Mouse (Mus musculus) midbrain, postnatal 0 days (tissue): ENCODE measurements around the gene Myo1f. TPM values are rescaled to one million over a fixed set of nuclear protein-coding genes. Genes with fewer than 3 reads are reported as not detected.
A peak's percentile ranks its signal among the peaks of the same experiment; 100 is the strongest.

Experiments used
- ATAC-seq: fragments of 200-750 bp; cut with Nextera tagmentation; 2 replicates; pipeline ENCODE4 v1.8.0; 2017; ENCODE audit warnings: moderate number of reproducible peaks, mild to moderate bottlenecking, moderate TSS enrichment, moderate library complexity; ENCODE audit not compliant: low FRiP score
- DNase-seq: peaks from one replicate; pipeline ENCODE4 v3.0.0-alpha.2; 2015; ENCODE audit warnings: low spot score
- H3K27ac ChIP-seq: fragments of 300-500 bp; sonication (generic); 2 replicates; pipeline ENCODE4 v1.5.1; 2014; ENCODE audit warnings: low read depth, mild to moderate bottlenecking, low read length, mixed read lengths
- H3K27me3 ChIP-seq: fragments of 300-500 bp; sonication (generic); 2 replicates; pipeline ENCODE4 v1.6.1; 2014; ENCODE audit warnings: low read length, control low read depth, mixed read lengths; ENCODE audit not compliant: insufficient read depth
- H3K36me3 ChIP-seq: fragments of 300-500 bp; sonication (generic); 2 replicates; pipeline ENCODE4 v1.6.1; 2014; ENCODE audit warnings: low read length, control low read depth, mixed read lengths; ENCODE audit not compliant: insufficient read depth
- H3K4me1 ChIP-seq: fragments of 300-500 bp; sonication (generic); 2 replicates; pipeline ENCODE4 v1.6.1; 2014; ENCODE audit warnings: mild to moderate bottlenecking, control low read depth, antibody characterized with exemption, low read length, mixed read lengths; ENCODE audit not compliant: insufficient read depth
- H3K4me2 ChIP-seq: fragments of 300-500 bp; sonication (generic); 2 replicates; pipeline ENCODE4 v1.6.1; 2014; ENCODE audit warnings: low read depth, mild to moderate bottlenecking, low read length, mixed read lengths; ENCODE audit not compliant: poor library complexity, severe bottlenecking
- H3K4me3 ChIP-seq: fragments of 300-500 bp; sonication (generic); 2 replicates; pipeline ENCODE4 v1.5.1; 2014; ENCODE audit warnings: low read depth, mild to moderate bottlenecking, low read length, moderate library complexity
- H3K9ac ChIP-seq: fragments of 300-500 bp; sonication (generic); replicated peaks from 2 replicates; pipeline ENCODE4 v1.6.1; 2014; ENCODE audit warnings: mild to moderate bottlenecking, low read length, moderate library complexity, mixed read lengths; ENCODE audit not compliant: poor library complexity, severe bottlenecking
- H3K9me3 ChIP-seq: fragments of 300-500 bp; sonication (generic); 2 replicates; pipeline ENCODE4 v1.6.1; 2016; ENCODE audit warnings: low read length, control low read depth
- CTCF ChIP-seq: IDR thresholded peaks from 2 replicates; pipeline ENCODE4 v1.5.1; 2016; ENCODE audit warnings: antibody characterized with exemption, mild to moderate bottlenecking
- WGBS: fragments of 180-500 bp; shearing (Covaris S2); extraction: QIAGEN DNeasy Blood & Tissue Kit; methylation state at CpG from one replicate; pipeline ENCODE4 v1.1.7; 2014; 5-methylcytosine and 5-hydroxymethylcytosine counted together
- polyA plus RNA-seq: library from polyadenylated mRNA; unstranded; fragments of >200 nt; fragmentation: Nextera tagmentation; extraction: Ambion mirVana; gene quantifications from 2 replicates; pipeline ENCODE4 v1.2.1, GENCODE M21; 2015
- total RNA-seq: library from RNA; depleted of rRNA; stranded (reverse); fragments of >200 nt; gene quantifications from 2 replicates; pipeline ENCODE4 v1.2.3, GENCODE M21; 2014; rRNA removed

The Myo1f gene
- total RNA-seq = 1.3 TPM in 2 replicates
- 1.2 TPM in 2 replicates for polyA plus RNA-seq

DNA sequence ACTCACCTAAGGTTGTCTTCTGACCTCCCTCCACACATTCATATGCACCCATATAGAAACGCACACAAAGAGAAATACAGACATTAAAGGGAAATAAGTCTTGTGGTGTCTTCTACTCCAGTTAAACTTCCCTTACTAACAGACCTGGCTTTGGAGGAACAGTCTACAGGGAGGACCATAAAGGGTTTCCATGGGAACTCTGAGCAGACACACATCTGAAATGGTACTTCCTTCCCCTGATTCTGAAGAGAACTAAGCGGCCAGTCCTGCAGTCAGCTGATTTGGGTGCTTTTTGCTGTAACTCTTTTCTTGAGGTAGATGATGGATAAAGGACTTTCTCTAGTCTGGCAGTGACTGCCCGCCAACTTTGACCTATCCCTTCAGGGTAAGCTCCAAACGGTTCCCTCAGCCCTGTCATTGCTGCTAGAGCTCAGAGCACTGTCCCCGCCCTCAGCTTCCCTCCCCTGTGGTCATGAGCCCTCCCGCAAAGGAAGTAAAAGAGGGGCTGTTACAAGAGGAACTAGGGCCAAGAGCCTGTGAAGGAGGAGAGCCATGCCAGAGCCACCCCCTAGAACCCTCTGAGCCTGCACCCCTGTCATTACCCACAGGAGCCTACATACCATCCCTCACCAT, at the start of gene Myo1f:
Gene Myo1f (plus strand): TSS at position 485 of the 633 bp plus-strand sequence.
- Histone ChIP-seq H3K4me2 (no peak within 1 kb of the TSS), H3K27me3 (no peaks in the 10 kb centered on the region), H3K36me3 (peaks cover 10% of the 10 kb centered on the region), H3K4me1 (no peaks in the 10 kb centered on the region), H3K9me3 (no peaks in the 10 kb centered on the region), H3K9ac (no peak within 1 kb of the TSS), H3K27ac (no peak within 1 kb of the TSS), H3K4me3 (no peak within 1 kb of the TSS)
- ATAC-seq (no peak), DNase-seq (no peak)
- TF ChIP-seq CTCF = no peak
- WGBS = 46% methylated on average over 6 of the region's 6 CpGs

DNA sequence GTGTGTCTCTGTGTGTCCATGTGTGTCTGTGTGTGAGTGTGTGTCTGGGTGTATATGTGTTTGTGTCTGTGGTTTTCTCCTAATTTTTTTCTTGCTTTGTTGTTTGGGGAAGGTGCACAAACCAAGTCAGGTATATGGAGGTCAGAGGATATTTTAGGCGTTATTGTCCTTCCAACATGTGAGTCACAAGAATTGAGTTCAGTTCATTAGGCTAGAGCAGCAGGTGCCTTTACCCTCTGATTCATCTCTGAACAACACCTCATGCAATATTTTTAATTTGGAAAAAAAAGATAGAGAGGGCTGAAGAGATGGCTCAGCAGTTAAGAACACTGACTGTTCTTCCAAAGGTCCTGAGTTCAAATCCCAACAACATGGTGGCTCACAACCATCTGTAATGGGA, 47.1 kb upstream of the Myo1f start:
- 92% methylated on average over 1 of the region's 1 CpGs for WGBS
- Histone ChIP-seq H3K36me3 (no peaks in the 10 kb centered on the region), H3K4me2 (no peak overlapping the region), H3K9me3 (no peaks in the 10 kb centered on the region), H3K9ac (no peak overlapping the region), H3K4me1 (no peaks in the 10 kb centered on the region), H3K4me3 (no peak overlapping the region), H3K27me3 (no peaks in the 10 kb centered on the region), H3K27ac (no peak overlapping the region)
- no peak for DNase-seq
- TF ChIP-seq CTCF = no peak
- ATAC-seq = no peak

DNA sequence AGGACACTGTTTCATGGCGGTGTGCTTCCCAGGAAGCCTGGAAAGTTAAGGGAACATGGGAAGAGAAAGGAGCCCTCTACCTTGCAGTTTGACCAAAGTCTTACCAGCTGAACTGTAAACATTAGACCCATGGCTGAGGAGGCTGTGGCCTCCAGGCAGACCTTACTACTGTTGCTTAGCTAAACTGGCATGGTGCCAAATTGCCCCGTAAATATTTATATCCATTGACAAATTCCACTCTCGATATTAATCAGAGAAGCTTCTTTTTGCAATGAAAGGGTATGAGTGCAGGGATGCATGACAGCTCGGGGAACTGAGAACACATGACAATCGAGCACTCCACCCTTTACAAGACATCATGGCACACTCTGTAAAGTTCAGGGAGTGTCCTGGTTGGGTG, 45.3 kb upstream of the Myo1f start:
- ATAC-seq (no peak), DNase-seq (no peak)
- Histone ChIP-seq H3K27ac (no peak overlapping the region), H3K27me3 (no peaks in the 10 kb centered on the region), H3K4me3 (no peak overlapping the region), H3K9me3 (no peaks in the 10 kb centered on the region), H3K9ac (no peak overlapping the region), H3K4me1 (no peaks in the 10 kb centered on the region), H3K36me3 (no peaks in the 10 kb centered on the region), H3K4me2 (no peak overlapping the region)
- TF ChIP-seq CTCF = no peak
- WGBS = 69% methylated on average over 5 of the region's 5 CpGs

DNA sequence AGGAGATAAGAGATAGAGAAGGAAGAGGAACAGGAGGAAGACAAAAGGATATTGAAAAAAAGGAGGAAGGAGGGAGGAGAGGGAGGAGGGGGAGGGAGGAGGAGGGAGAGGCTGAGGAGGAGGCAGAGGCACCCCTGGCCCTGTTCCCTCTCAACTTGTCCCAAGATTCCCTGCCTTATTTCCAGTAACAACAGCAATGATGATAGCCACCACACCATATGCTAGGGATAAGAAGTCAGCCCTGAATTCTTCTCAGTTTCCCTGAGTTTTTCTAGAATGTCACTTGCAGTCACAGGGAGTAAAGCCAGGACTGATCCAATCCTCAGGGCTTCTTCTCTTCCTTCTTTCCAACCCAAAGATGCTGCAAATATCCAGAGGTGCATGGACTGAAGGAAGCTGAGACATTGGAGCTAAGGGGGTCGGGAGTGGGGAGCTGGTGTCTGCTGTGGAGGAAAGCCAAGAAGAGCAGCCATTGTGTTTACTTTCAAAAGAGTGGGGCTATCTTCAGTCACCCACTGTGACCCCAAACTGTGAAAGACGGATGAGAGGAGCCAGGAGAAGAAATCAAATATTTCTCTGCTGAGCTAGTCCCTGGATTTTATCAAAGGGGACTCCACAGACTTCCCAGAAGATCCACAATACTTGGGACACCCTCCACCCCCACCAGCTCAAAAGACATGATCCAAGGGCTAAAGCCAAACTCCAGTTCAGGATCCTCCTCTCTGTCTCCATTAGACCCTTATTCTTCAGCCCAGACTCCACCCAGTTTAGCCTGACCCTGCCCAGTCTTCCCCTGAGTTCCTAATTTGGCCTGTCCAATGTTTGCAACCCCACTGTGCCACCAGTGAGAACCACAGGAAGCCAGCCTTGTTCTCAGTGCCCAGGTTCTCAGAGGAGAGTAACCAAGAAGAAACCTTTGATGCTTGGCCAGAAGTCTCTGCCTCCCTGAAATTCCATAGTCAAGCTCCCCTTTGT, 42.8 kb upstream of the Myo1f start:
- no peak for TF ChIP-seq CTCF
- Histone ChIP-seq H3K27me3 (no peaks in the 10 kb centered on the region), H3K4me3 (no peak overlapping the region), H3K27ac (no peak overlapping the region), H3K4me1 (no peaks in the 10 kb centered on the region), H3K36me3 (no peaks in the 10 kb centered on the region), H3K9me3 (no peaks in the 10 kb centered on the region), H3K4me2 (no peak overlapping the region), H3K9ac (no peak overlapping the region)
- 12% methylated on average over 2 of the region's 2 CpGs for WGBS
- DNase-seq (no peak), ATAC-seq (no peak)

DNA sequence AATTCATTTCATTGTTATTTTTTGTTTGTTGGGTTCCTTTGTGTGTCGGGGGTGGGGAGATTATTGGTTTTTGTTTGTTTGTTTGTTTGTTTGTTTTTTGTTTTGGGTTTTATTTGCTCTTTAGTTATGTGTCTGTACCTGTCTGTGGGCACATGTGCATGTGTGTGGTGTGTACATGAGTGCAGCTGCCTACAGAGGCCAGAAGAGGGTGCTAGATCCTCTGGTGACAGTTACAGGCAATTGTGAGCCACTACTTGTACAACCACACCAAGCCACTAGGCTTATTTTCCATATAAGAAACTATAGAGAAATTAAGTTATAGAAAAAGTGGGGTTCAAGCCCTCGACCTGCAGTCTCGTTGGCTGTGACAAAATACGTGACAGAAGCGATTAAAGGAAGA, 41.6 kb upstream of the Myo1f start:
- no peak for DNase-seq
- H3K4me1 ChIP-seq = no peaks in the 10 kb centered on the region
- TF ChIP-seq CTCF = peak; percentile 26; the same call in 1 of the 2 replicates
- H3K9me3 ChIP-seq = no peaks in the 10 kb centered on the region
- no peak for ATAC-seq
- no peak overlapping the region for H3K4me3 ChIP-seq
- no peaks in the 10 kb centered on the region for H3K36me3 ChIP-seq
- H3K4me2 ChIP-seq = no peak overlapping the region
- H3K27me3 ChIP-seq = no peaks in the 10 kb centered on the region
- 94% methylated on average over 5 of the region's 5 CpGs for WGBS
- H3K9ac ChIP-seq = no peak overlapping the region
- no peak overlapping the region for H3K27ac ChIP-seq

DNA sequence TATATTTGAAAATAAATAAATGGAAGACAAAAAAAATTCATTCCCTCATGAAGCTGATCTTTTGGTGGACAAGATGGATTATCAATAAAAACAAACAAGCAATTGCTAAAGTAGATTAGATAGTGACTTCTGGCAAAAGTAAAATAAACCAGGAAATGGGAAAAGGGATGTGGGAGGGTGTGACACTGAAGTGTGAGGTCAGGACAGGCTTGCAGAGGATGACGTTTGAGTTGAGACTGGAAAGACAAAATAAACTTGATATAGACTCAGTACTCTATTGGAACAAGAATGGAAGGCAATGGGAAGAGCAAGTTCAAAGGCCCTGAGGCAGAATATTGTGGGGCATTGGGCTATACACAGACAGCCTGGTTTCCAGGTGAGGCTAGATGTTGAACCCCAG, 35.1 kb upstream of the Myo1f start:
- H3K4me1 ChIP-seq = 0 out of 2 replicates have a peak, but pooled peaks cover 7% of the 10 kb centered on the region
- 73% methylated on average over 1 of the region's 1 CpGs for WGBS
- DNase-seq = no peak
- no peaks in the 10 kb centered on the region for H3K36me3 ChIP-seq
- H3K27me3 ChIP-seq = no peaks in the 10 kb centered on the region
- H3K4me2 ChIP-seq = no peak overlapping the region
- H3K4me3 ChIP-seq = no peak overlapping the region
- ATAC-seq = no peak
- no peak overlapping the region for H3K9ac ChIP-seq
- TF ChIP-seq CTCF = no peak
- H3K9me3 ChIP-seq = no peaks in the 10 kb centered on the region
- H3K27ac ChIP-seq = no peak overlapping the region
